Mouse (Mus musculus) neutrophil, adult 65 days (primary cell): ENCODE results near the gene Mrfap1. TPM values are rescaled to one million over a fixed set of nuclear protein-coding genes. Genes with fewer than 3 reads are reported as not detected.

ENCODE experiments used
- total RNA-seq: library from RNA; stranded (reverse); gene quantifications from 2 replicates; pipeline ENCODE4 v1.2.4, GENCODE M21; 2023

Mrfap1 gene
- 102 and 139 TPM in 2 replicates for total RNA-seq

GRCm38 (mm10) chr5:36796296-36797014 is at the start of gene Mrfap1:
TSS of gene Mrfap1 (minus strand) at chr5:36796772.

DNA sequence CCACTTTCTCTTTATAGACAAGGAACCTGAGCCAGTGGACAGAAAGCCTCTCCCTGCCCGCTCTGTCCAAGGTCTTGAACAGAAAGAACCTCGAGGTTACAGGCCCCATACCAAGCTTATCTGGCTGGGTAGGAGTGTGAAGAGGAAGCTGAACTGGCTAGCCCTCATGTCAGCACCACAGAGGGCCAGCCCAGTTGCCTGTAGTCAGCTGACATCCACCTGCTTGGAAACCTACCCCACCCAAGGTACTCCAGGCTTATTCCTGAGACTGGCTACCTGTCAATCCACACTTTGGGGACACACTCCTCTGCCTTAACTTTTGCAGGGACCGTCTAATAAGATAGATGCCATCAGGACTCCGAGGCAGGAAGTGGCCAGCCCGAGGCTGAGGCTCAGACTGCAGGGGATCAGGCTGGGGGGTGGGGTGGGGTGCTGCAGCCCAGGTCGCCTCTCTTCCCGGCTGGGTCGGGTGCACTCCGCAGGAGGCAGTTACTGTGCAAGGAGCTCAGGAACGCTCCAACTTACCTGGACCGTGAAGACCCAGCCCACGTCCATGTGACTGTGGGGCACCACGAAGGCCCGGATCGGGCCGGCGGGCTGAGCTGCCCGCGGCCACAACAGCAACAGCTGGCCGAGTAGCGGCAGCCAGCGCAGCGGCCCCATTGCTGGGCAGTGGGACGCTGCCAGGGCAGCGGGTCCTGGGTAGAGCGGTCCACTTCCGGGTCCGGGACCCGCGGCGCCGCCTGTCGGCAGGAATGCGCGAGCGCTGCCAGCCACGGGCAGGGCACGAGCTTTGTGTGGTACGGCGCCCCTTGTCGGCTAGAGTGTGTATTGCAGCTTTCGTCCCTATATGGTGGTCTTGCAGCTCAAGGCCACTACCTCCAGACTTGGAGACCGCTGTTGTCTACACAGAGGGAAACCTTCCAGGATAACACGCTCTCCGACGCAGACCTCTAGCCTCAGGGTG is 33.6 kb upstream of the Mrfap1 start, which contains the start of gene Man2b2:
Gene Man2b2 (minus strand): TSS at position 741 of the 967 bp plus-strand sequence.

DNA sequence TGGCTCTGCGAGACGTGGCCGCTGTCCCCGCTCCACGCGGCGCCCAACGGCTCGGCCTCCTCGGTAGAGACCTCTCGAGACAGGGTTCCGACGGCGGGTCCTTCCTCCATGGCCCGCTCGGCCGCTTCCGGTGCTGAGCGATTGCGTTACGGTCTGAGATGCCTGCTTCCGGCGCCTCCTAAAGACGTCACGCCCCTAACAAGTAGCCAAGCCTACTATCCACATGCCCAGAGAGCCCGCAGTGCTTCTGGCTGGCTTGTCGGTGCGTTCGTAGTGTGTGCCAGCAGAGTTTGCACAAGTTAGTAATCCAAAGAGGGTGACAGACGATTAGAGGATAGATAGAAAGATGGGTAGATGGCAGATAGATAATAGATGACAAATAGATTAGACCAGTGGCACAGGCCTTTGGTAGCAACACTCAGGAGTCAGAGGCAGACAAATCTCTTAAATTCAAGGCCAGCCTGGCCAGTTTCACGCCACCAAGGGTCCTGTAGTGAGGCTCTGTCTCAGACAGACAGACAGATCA is 48.0 kb downstream of the Mrfap1 start, which contains the start of gene Bloc1s4:
Gene Bloc1s4 (minus strand): TSS at position 115 of the 526 bp plus-strand sequence.

Other genes with a start within 250 kb of the Mrfap1 start
- 80.4 and 107 TPM in 2 replicates for gene Tbc1d14, start 203.5 kb downstream of the Mrfap1 start, total RNA-seq
- gene D5Ertd579e, start 100.7 kb downstream of the Mrfap1 start, total RNA-seq: 20.7 and 24.0 TPM in 2 replicates
- gene Bloc1s4, start 48.1 kb downstream of the Mrfap1 start, total RNA-seq: 24.7 and 30.9 TPM in 2 replicates
- 37.5 and 42.1 TPM in 2 replicates for gene Man2b2, start 33.9 kb upstream of the Mrfap1 start, total RNA-seq
- not detected in 2 replicates for gene Ppp2r2c, start 71.7 kb upstream of the Mrfap1 start, total RNA-seq
- gene Wfs1, start 192.4 kb upstream of the Mrfap1 start, total RNA-seq: 2.4 and 2.6 TPM in 2 replicates